Comparison of ENCODE assay signal across 20 mouse cellular contexts in genomic region chr15:97396586-97397299, GRCm38 (mm10).
"Had no signal": no experiment of that assay in that cellular context is flagged by ENCODE, and none has a peak within 500 bp of the region (broad histone marks: within the 10 kb centered on the region; RNA-seq: fewer than 3 reads in every experiment).

No protein-coding gene starts in this region.

- DNase-seq: kidney, adult 9 months; kidney, postnatal 14 days; kidney, postnatal 4 days; liver; lung, adult 18-20 months; lung, postnatal 10 days; lung, postnatal 36 days; retina, postnatal 1 day; right cerebral cortex, postnatal 25 days; spleen, adult 18-20 months; thymus, adult 18-20 months; thymus, postnatal 4 days had no signal

- ATAC-seq: midbrain, embryonic 15.5 days had no signal

- H3K27me3 ChIP-seq: limb, embryonic 13.5 days; liver, embryonic 12.5 days; liver, embryonic 15.5 days; lung, embryonic 15.5 days; midbrain, embryonic 12.5 days; midbrain, embryonic 15.5 days; neural tube, embryonic 12.5 days; neural tube, embryonic 15.5 days had no signal
